Mouse (Mus musculus) hindbrain, embryonic 11.5 days (tissue): ENCODE measurements around the gene Smyd3. TPM values are rescaled to one million over a fixed set of nuclear protein-coding genes. Genes with fewer than 3 reads are reported as not detected.

Experiments
- ATAC-seq: fragments of 200-750 bp; cut with Nextera tagmentation; 2 replicates; pipeline ENCODE4 v1.8.0; 2017; ENCODE audit warnings: mild to moderate bottlenecking, moderate TSS enrichment, moderate library complexity; ENCODE audit not compliant: low FRiP score
- DNase-seq: peaks from one replicate; pipeline ENCODE4 v3.0.0-alpha.2; 2015; ENCODE audit warnings: low spot score
- H3K27ac ChIP-seq: fragments of 300-500 bp; sonication (generic); 2 replicates; pipeline ENCODE4 v1.5.1; 2014; ENCODE audit warnings: mild to moderate bottlenecking, low read depth, low read length
- H3K27me3 ChIP-seq: fragments of 300-500 bp; sonication (generic); 2 replicates; pipeline ENCODE4 v1.6.1; 2014; ENCODE audit warnings: mild to moderate bottlenecking, low read length, moderate library complexity, mixed read lengths; ENCODE audit not compliant: control insufficient read depth, insufficient read depth
- H3K36me3 ChIP-seq: fragments of 300-500 bp; sonication (generic); 2 replicates; pipeline ENCODE4 v1.6.1; 2014; ENCODE audit warnings: mild to moderate bottlenecking, low read length, moderate library complexity, mixed read lengths; ENCODE audit not compliant: control insufficient read depth, insufficient read depth
- H3K4me1 ChIP-seq: fragments of 300-500 bp; sonication (generic); replicated peaks from 2 replicates; pipeline ENCODE4 v1.6.1; 2014; ENCODE audit warnings: low read length, mixed read lengths; ENCODE audit not compliant: control insufficient read depth, insufficient read depth
- H3K4me2 ChIP-seq: fragments of 300-500 bp; sonication (generic); replicated peaks from 2 replicates; pipeline ENCODE4 v1.6.1; 2014; ENCODE audit warnings: mild to moderate bottlenecking, low read depth, low read length
- H3K4me3 ChIP-seq: fragments of 300-500 bp; sonication (generic); 2 replicates; pipeline ENCODE4 v1.5.1; 2014; ENCODE audit warnings: low read depth, low read length
- H3K9ac ChIP-seq: fragments of 300-500 bp; sonication (generic); 2 replicates; pipeline ENCODE4 v1.6.1; 2014; ENCODE audit warnings: low read depth, low read length
- H3K9me3 ChIP-seq: fragments of 300-500 bp; sonication (generic); 2 replicates; pipeline ENCODE4 v1.6.1; 2016; ENCODE audit warnings: low read length; ENCODE audit not compliant: control insufficient read depth
- WGBS: fragments of 180-500 bp; shearing (Covaris S2); extraction: QIAGEN DNeasy Blood & Tissue Kit; methylation state at CpG from one replicate; pipeline ENCODE4 v1.1.7; 2014; 5-methylcytosine and 5-hydroxymethylcytosine counted together
- polyA plus RNA-seq: library from polyadenylated mRNA; unstranded; fragments of >200 nt; fragmentation: Nextera tagmentation; extraction: Ambion mirVana; gene quantifications from 2 replicates; pipeline ENCODE4 v1.2.1, GENCODE M21; 2014

Smyd3 gene
- polyA plus RNA-seq, 1 experiment from 2014 or later = 16.9 TPM

GRCm38 (mm10) chr1:179289744-179290143 lies 228.1 kb downstream of the Smyd3 start:
- Histone ChIP-seq H3K9ac (no peak overlapping the region), H3K4me3 (no peak overlapping the region), H3K9me3 (no peaks in the 10 kb centered on the region), H3K27me3 (no peaks in the 10 kb centered on the region), H3K4me2 (no peak overlapping the region), H3K27ac (no peak overlapping the region), H3K36me3 (no peaks in the 10 kb centered on the region), H3K4me1 (no peaks in the 10 kb centered on the region)
- 97% methylated on average over 3 of the region's 3 CpGs for WGBS
- ATAC-seq (no peak), DNase-seq (no peak)

GRCm38 (mm10) chr1:179286748-179287147 lies 231.1 kb downstream of the Smyd3 start:
- no peak overlapping the region for H3K27ac ChIP-seq
- 92% methylated on average over 6 of the region's 6 CpGs for WGBS

GRCm38 (mm10) chr1:179282821-179283220 lies 235.0 kb downstream of the Smyd3 start:
- Histone ChIP-seq H3K36me3 (no peaks in the 10 kb centered on the region), H3K4me3 (no peak overlapping the region), H3K4me1 (no peaks in the 10 kb centered on the region), H3K9me3 (no peaks in the 10 kb centered on the region), H3K4me2 (no peak overlapping the region), H3K27ac (no peak overlapping the region), H3K27me3 (no peaks in the 10 kb centered on the region), H3K9ac (no peak overlapping the region)
- DNase-seq = no peak
- WGBS = 85% methylated on average over 5 of the region's 5 CpGs
- no peak for ATAC-seq

More at GRCm38 (mm10) chr1:179286748-179287147, 231.1 kb downstream of the Smyd3 start:
- H3K4me2 ChIP-seq = no peak overlapping the region
- H3K4me1 ChIP-seq = no peaks in the 10 kb centered on the region
- H3K36me3 ChIP-seq = no peaks in the 10 kb centered on the region
- no peaks in the 10 kb centered on the region for H3K9me3 ChIP-seq
- no peak overlapping the region for H3K4me3 ChIP-seq
- no peak overlapping the region for H3K9ac ChIP-seq
- ATAC-seq (no peak), DNase-seq (no peak)
- H3K27me3 ChIP-seq = no peaks in the 10 kb centered on the region

GRCm38 (mm10) chr1:179281401-179282121 lies 236.3 kb downstream of the Smyd3 start:
- Histone ChIP-seq H3K4me1 (no peaks in the 10 kb centered on the region), H3K4me2 (no peak overlapping the region), H3K9me3 (no peaks in the 10 kb centered on the region), H3K36me3 (no peaks in the 10 kb centered on the region), H3K27ac (no peak overlapping the region), H3K4me3 (no peak overlapping the region), H3K9ac (no peak overlapping the region), H3K27me3 (no peaks in the 10 kb centered on the region)
- DNase-seq (no peak), ATAC-seq (no peak)
- WGBS = 85% methylated on average over 13 of the region's 13 CpGs

- 97% methylated on average over 4 of the region's 4 CpGs for WGBS
- H3K27ac ChIP-seq = no peak overlapping the region
- no peaks in the 10 kb centered on the region for H3K4me1 ChIP-seq
- ATAC-seq (no peak), DNase-seq (no peak)
- H3K4me2 ChIP-seq = no peak overlapping the region
- no peak overlapping the region for H3K9ac ChIP-seq
- H3K4me3 ChIP-seq = no peak overlapping the region
- no peaks in the 10 kb centered on the region for H3K36me3 ChIP-seq
- no peaks in the 10 kb centered on the region for H3K27me3 ChIP-seq
- H3K9me3 ChIP-seq = no peaks in the 10 kb centered on the region
These were observed 238.7 kb downstream of the Smyd3 start for GRCm38 (mm10) chr1:179279116-179279515.

GRCm38 (mm10) chr1:179277346-179277745 lies 240.5 kb downstream of the Smyd3 start:
- no peaks in the 10 kb centered on the region for H3K4me1 ChIP-seq
- 91% methylated on average over 9 of the region's 9 CpGs for whole genome bisulfite sequencing
- DNase-seq = no peak

GRCm38 (mm10) chr1:179276866-179277265 lies 241.0 kb downstream of the Smyd3 start:
- ATAC-seq (no peak), DNase-seq (no peak)
- no peaks in the 10 kb centered on the region for H3K27me3 ChIP-seq
- H3K27ac ChIP-seq = no peak overlapping the region
- no peaks in the 10 kb centered on the region for H3K36me3 ChIP-seq
- no peaks in the 10 kb centered on the region for H3K4me1 ChIP-seq
- H3K9ac ChIP-seq = no peak overlapping the region
- H3K9me3 ChIP-seq = no peaks in the 10 kb centered on the region
- no peak overlapping the region for H3K4me3 ChIP-seq
- no peak overlapping the region for H3K4me2 ChIP-seq
- 90% methylated on average over 1 of the region's 1 CpGs for WGBS

More at GRCm38 (mm10) chr1:179277346-179277745, 240.5 kb downstream of the Smyd3 start:
- H3K4me3 ChIP-seq = no peak overlapping the region
- no peaks in the 10 kb centered on the region for H3K9me3 ChIP-seq
- ATAC-seq = no peak
- H3K27ac ChIP-seq = no peak overlapping the region
- no peak overlapping the region for H3K4me2 ChIP-seq
- no peaks in the 10 kb centered on the region for H3K27me3 ChIP-seq
- H3K36me3 ChIP-seq = no peaks in the 10 kb centered on the region
- H3K9ac ChIP-seq = no peak overlapping the region

- Histone ChIP-seq H3K27me3 (no peaks in the 10 kb centered on the region), H3K27ac (no peak overlapping the region), H3K4me3 (no peak overlapping the region), H3K36me3 (no peaks in the 10 kb centered on the region), H3K9me3 (no peaks in the 10 kb centered on the region), H3K9ac (no peak overlapping the region), H3K4me2 (no peak overlapping the region), H3K4me1 (no peaks in the 10 kb centered on the region)
- no peak for DNase-seq
- no peak for ATAC-seq
- WGBS = 90% methylated on average over 4 of the region's 4 CpGs
These were observed 244.9 kb downstream of the Smyd3 start for GRCm38 (mm10) chr1:179272926-179273325.

- Histone ChIP-seq H3K36me3 (no peaks in the 10 kb centered on the region), H3K9ac (no peak overlapping the region), H3K4me3 (no peak overlapping the region), H3K4me1 (no peaks in the 10 kb centered on the region), H3K27me3 (no peaks in the 10 kb centered on the region), H3K4me2 (no peak overlapping the region), H3K27ac (no peak overlapping the region), H3K9me3 (no peaks in the 10 kb centered on the region)
- no peak for ATAC-seq
- no peak for DNase-seq
These were observed 245.5 kb downstream of the Smyd3 start for GRCm38 (mm10) chr1:179272351-179272750.
